Mouse (Mus musculus) megakaryocyte-erythroid progenitor cell, adult 5-6 weeks (primary cell): ENCODE data around the gene D430041D05Rik. TPM values are rescaled to one million over a fixed set of nuclear protein-coding genes. Genes with fewer than 3 reads are reported as not detected.
A peak's percentile ranks its signal among the peaks of the same experiment; 100 is the strongest.
"Not testable (repeated sequence)": the region's sequence is repeated elsewhere in the genome, so short reads cannot be mapped to it uniquely, and the experiment has no call there.

Experiments used
- ATAC-seq: replicated peaks from 2 replicates; pipeline ENCODE4 v1.8.0; 2016; ENCODE audit warnings: mild to moderate bottlenecking, inconsistent platforms; ENCODE audit not compliant: severe bottlenecking, poor library complexity, low FRiP score, low TSS enrichment
- total RNA-seq, 2 experiments: library from RNA; stranded (forward) in 1 of 2; stranded (reverse) in 1 of 2; fragments of 200-1000, 215-1000 nt in 1 of 2; fragments of >200 nt in 1 of 2; fragmentation: Nextera tagmentation in 1 of 2; gene quantifications; 2 replicates each; pipeline ENCODE4 v1.2.3; 2014 to 2017

Gene D430041D05Rik
- total RNA-seq, 2 experiments from 2014 or later = not detected

DNA sequence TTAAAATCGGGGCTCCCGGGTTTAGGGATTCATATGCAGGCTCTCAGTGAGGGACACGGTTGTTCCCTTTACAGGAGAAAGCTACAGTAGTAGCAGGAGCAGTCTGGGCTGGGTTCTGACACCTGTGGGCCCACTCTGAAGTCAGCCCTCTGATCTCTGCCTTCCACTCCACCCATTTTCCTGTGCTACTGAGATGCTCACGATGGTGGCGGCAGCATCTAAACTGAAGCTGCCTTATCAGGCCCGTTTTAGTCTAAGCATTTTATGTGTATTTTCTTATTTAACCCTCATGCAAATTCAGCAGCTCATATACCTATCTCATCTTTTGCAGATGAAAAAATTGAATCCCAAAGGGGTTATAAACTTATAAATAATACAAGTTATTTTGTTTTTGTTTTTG, 306.0 kb downstream of the D430041D05Rik start:
- no peak for ATAC-seq

DNA sequence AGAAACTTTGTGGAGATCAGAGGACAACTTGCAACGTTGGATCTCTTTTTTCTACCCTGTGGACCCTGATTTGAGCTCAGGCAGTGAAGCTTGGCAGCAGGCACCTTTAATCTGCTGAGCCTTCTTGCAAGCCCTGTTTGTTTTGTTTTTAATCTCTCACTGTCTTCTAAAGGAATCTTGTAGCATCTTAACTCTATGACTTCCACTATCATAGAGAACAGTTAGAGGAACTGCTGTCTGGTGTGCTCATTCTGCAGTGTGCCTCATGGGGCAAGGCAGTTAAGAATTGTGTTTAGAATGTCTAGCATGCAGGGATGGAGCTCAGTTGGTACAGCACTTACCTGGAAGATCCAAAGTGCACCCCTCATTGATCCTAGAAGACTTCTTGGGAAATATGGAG, 310.9 kb downstream of the D430041D05Rik start:
- ATAC-seq = 0 out of 2 replicates have a peak, but pooled peaks have one; percentile 5

GRCm38 (mm10) chr2:104099231-104099585, 311.6 kb downstream of the D430041D05Rik start:
- no peak for ATAC-seq

DNA sequence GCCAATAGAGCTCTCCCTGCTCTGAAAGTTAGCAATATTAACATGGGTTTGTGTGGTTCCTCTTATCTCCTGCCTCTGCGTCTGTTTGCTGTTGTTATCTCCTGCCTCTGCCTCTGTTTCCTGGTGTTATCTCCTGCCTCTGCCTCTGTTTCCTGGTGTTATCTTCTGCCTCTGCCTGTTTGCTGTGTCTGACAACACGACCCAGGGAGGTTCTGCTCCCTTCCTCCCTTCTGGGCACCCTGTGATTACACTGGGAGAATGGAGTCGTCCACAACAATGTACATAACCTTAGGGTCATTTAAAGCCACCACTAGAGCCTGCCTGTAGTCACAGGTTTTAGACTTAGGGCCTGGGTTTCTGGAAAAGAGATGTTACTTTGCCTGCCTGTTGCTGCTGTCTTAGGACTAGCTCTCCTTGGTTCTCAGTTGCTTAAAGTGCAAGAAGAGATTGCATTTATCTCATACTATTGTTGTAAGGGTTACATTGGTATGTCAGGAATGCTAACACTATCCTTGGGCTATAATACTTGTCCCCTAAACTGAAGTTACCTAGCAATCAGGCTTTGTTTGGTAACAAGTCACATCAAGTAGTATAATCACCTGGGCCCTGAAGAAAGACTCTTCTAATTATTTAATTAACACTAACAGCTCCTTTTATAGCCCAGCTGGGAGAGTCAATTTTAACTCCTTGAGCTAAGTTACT, 312.1 kb downstream of the D430041D05Rik start:
- ATAC-seq = peak; percentile 90

DNA sequence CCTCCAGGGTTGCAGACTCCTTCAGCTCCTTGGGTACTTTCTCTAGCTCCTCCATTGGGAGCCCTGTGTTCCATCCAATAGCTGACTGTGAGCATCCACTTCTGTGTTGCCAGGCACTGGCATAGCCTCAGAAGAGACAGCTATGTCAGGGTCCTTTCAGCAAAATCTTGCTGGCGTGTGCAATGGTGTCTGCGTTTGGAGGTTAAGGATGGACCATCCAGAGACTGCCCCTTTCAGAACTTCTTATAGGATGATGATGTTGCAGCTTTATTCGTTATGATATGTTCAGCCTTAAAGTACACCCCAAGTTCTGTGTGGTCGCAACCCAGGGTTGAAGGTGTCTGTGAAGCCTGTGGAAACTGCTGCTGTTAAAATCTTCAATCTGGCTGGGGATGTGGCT, 313.4 kb downstream of the D430041D05Rik start:
- ATAC-seq = not testable (repeated sequence)

DNA sequence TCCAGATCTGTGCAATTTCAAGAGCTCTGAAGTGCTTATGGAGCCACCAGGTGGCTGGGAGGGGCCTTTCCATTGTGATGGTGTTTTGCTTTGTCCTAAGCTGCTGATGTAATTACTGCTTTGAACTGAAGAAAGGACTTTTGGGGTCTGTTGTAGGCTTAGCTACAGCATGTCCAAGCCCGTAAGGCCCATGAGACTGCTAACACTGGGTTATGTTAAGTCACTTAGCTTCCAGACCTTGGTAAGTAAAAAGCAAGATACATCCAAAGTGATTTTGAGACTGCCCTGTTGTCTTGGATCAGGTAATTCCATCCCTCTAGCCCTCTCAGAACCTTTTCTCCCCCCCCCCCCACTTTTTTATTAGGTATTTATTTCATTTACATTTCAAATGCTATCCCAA, 314.0 kb downstream of the D430041D05Rik start:
- not testable (repeated sequence) for ATAC-seq

DNA sequence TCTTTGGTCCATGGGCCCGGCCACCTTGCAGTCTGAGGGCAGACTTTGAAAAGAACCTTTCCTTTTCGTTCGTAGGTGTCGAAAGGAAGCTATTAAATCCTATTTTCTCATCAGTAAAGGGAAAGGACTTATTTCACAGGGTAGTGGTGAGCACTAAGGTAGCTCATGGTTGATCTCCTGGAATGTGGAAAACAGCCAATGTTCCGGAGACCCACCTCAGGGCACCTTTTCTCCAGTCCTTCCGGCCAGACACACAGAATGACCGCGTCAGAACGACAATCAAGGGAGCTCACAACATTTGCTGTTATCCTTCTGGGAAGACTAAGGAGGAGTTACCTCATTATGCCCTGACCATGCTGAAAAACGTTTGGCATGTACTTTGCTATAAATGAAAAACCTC, 314.6 kb downstream of the D430041D05Rik start:
- ATAC-seq = no peak

DNA sequence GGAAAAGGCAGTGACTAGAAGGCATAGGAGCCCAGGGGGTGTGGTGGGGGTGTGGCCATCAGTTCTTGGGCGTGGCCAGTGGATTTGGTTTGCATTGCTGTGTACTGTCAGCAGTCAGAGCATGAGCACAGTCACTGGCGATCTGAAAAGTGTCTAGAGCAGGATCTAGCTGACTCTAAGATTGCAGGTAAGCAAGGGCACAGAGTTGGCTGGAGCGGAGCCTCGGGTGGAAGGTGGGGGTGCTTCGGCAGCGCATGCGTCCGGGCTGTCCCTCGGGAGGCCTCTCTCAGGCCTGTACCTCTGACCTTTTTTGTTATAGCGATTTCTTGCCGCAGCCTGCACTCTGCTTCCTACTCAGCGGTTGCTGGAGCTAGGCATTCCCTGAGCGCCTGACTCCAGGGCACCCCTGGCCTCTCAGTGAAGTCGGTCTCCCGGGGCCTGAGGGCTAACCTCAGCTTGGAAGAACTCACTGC, 315.0 kb downstream of the D430041D05Rik start, which contains the start of gene Cd59a:
TSS of gene Cd59a (plus strand) at position 61 of the 473 bp plus-strand sequence.
- peak; percentile 82 for ATAC-seq

GRCm38 (mm10) chr2:104093305-104093704, 317.5 kb downstream of the D430041D05Rik start:
- no peak for ATAC-seq

Other genes starting within 250 kb of the D430041D05Rik start
- gene Hipk3, start 83.4 kb upstream of the D430041D05Rik start, total RNA-seq (2014; fragmentation: Nextera tagmentation) = 23.9 and 32.3 TPM in 2 replicates
- gene Hipk3, start 83.4 kb upstream of the D430041D05Rik start, total RNA-seq (2017) = 23.5 and 29.3 TPM in 2 replicates
- 47.9 and 53.6 TPM in 2 replicates for gene Cstf3, start 179.5 kb upstream of the D430041D05Rik start, total RNA-seq (2014; fragmentation: Nextera tagmentation)
- gene Cstf3, start 179.5 kb upstream of the D430041D05Rik start, total RNA-seq (2017) = 22.3 and 30.7 TPM in 2 replicates